Mouse (Mus musculus) lung, adult 2 months (tissue): ENCODE data around the gene Tmem120a. TPM values are rescaled to one million over a fixed set of nuclear protein-coding genes. Genes with fewer than 3 reads are reported as not detected.
A peak's percentile ranks its signal among the peaks of the same experiment; 100 is the strongest.

Experiments
- DNase-seq: peaks from one replicate; pipeline ENCODE4 v3.0.0; 2022
- H3K4me1 ChIP-seq: fragments of 200-500 bp; 2 replicates; pipeline ENCODE4 v1.6.1; 2011; ENCODE audit warnings: low read length; ENCODE audit not compliant: control insufficient read depth, insufficient read depth
- H3K4me3 ChIP-seq: fragments of 200-500 bp; replicated peaks from 2 replicates; pipeline ENCODE3; 2011; ENCODE audit warnings: low read depth, mild to moderate bottlenecking, control low read depth, low read length; ENCODE audit errors: extremely low read depth
- CTCF ChIP-seq: fragments of 200-500 bp; IDR thresholded peaks from 2 replicates; pipeline ENCODE4 v1.5.1; 2011; ENCODE audit warnings: mild to moderate bottlenecking, low read length, control low read depth; ENCODE audit not compliant: insufficient read depth
- POLR2A ChIP-seq: fragments of 200-500 bp; IDR thresholded peaks from 2 replicates; pipeline ENCODE4 v1.6.1; 2011; ENCODE audit warnings: low read depth, mild to moderate bottlenecking, control low read depth, low read length, borderline replicate concordance; ENCODE audit errors: extremely low read depth
- WGBS: fragments of 180-500 bp; shearing (Covaris S2); methylation state at CpG from one replicate; pipeline ENCODE4 v1.1.7; 2018; 5-methylcytosine and 5-hydroxymethylcytosine counted together
- polyA plus RNA-seq: library from polyadenylated mRNA; depleted of rRNA; stranded (reverse); fragments of >200 nt; gene quantifications from 2 replicates; pipeline ENCODE4 v1.2.3, GENCODE M21; 2012

Tmem120a gene
- polyA plus RNA-seq, 1 experiment, result 24.6 TPM

- no peak for DNase-seq
- 70% methylated on average over 4 of the region's 4 CpGs for WGBS
- Histone ChIP-seq H3K4me3 (no peak overlapping the region), H3K4me1 (peaks cover 19% of the 10 kb centered on the region)
- TF ChIP-seq CTCF, result no peak
- no peak for TF ChIP-seq POLR2A
These were observed 31.4 kb downstream of the Tmem120a start for GRCm38 (mm10) chr5:135712803-135713202.

GRCm38 (mm10) chr5:135711582-135712355 lies 32.5 kb downstream of the Tmem120a start:
- Histone ChIP-seq H3K4me1 (peaks cover 21% of the 10 kb centered on the region), H3K4me3 (no peak overlapping the region)
- TF ChIP-seq CTCF (no peak), POLR2A (no peak)
- WGBS, result 88% methylated on average over 13 of the region's 13 CpGs
- no peak for DNase-seq

GRCm38 (mm10) chr5:135710599-135711214 lies 33.5 kb downstream of the Tmem120a start:
- DNase-seq, result no peak
- TF ChIP-seq CTCF (no peak), POLR2A (no peak)
- WGBS, result 45% methylated on average over 7 of the region's 7 CpGs
- H3K4me3 ChIP-seq, result no peak overlapping the region
- H3K4me1 ChIP-seq, result peaks cover 21% of the 10 kb centered on the region

GRCm38 (mm10) chr5:135709716-135710115 lies 34.5 kb downstream of the Tmem120a start:
- peaks cover 21% of the 10 kb centered on the region for H3K4me1 ChIP-seq
- DNase-seq, result no peak
- WGBS, result 82% methylated on average over 5 of the region's 5 CpGs
- H3K4me3 ChIP-seq, result no peak overlapping the region
- TF ChIP-seq POLR2A (no peak), CTCF (no peak)

GRCm38 (mm10) chr5:135707855-135708254 lies 36.4 kb downstream of the Tmem120a start:
- WGBS, result 26% methylated on average over 1 of the region's 1 CpGs
- Histone ChIP-seq H3K4me3 (no peak overlapping the region), H3K4me1 (peaks cover 14% of the 10 kb centered on the region)
- DNase-seq, result no peak
- TF ChIP-seq CTCF, result no peak
- no peak for TF ChIP-seq POLR2A

GRCm38 (mm10) chr5:135707039-135707438 lies 37.2 kb downstream of the Tmem120a start:
- 84% methylated on average over 13 of the region's 13 CpGs for WGBS
- Histone ChIP-seq H3K4me1 (peaks cover 20% of the 10 kb centered on the region), H3K4me3 (no peak overlapping the region)
- TF ChIP-seq POLR2A (no peak), CTCF (no peak)
- DNase-seq, result no peak

- 80% methylated on average over 4 of the region's 4 CpGs for WGBS
- DNase-seq, result no peak
- peaks cover 23% of the 10 kb centered on the region for H3K4me1 ChIP-seq
- no peak overlapping the region for H3K4me3 ChIP-seq
- TF ChIP-seq POLR2A (no peak), CTCF (no peak)
These were observed 38.9 kb downstream of the Tmem120a start for GRCm38 (mm10) chr5:135705383-135705782.

GRCm38 (mm10) chr5:135703431-135703830 lies 40.8 kb downstream of the Tmem120a start:
- no peak for DNase-seq
- no peak for TF ChIP-seq POLR2A
- no peak for TF ChIP-seq CTCF
- 92% methylated on average over 7 of the region's 7 CpGs for WGBS
- Histone ChIP-seq H3K4me3 (no peak overlapping the region), H3K4me1 (peaks cover 29% of the 10 kb centered on the region)

- TF ChIP-seq POLR2A, result no peak
- TF ChIP-seq CTCF, result peak; percentile 47; the same call in 1 of the 2 replicates
- DNase-seq, result no peak
- peaks cover 27% of the 10 kb centered on the region for H3K4me1 ChIP-seq
- WGBS, result 17% methylated on average over 15 of the region's 15 CpGs
- H3K4me3 ChIP-seq, result no peak overlapping the region
These were observed 41.5 kb downstream of the Tmem120a start for GRCm38 (mm10) chr5:135702682-135703192.
